Mouse (Mus musculus): ENCODE results near the gene Sox13.

Sox13 gene

DNA sequence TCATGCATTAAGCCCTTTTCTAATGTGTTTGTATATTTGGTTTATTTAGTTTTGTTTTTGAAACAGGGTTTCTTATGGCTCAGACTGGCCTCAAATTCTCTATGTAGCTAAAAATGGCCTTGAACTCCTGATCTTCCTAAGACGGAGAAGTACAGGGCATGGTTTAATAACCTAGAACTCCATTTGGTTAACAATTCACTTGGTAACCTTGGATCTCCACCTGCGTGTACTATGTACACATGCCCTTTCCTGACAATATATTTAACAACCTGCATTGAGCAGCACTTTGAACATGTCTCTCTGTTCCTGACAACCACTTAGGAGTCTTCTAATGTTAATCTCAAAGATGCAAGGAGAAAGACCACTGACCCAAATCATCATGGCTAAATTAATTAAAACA is 7.0 kb upstream of the Sox13 start:
- no peak for DNase-seq (ENCODE audit: low read depth, low spot score)

DNA sequence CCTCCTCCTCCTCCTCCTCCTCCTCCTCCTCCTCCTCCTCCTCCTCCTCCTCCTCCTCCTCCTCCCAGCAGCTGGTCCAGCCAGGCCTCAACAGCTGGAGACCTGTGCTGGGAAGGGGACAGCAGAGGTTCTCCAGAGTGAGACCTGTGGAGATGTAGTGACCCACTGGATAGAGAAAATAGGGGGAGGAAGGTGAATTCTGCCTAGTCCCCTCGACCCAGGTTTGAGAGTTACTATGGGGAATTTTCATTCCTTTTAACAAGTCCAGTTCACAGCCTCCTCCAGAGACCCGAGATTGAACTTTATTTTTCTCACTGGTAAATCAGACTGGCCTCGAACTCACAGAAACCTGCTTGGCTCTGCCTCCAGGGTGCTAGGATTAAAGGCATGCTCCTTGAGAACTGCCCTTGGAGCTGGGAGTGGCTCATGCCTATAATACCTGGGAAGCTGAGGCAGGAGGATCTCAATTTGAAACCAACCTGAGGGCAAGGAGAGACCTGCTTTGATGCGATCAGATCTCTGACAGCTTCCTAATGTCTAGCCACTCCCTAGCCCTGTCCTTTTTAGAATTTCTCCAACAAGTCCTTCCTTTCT is 467 bp upstream of the Sox13 start:
- DNase-seq (ENCODE audit: low read depth, low spot score), result no peak

DNA sequence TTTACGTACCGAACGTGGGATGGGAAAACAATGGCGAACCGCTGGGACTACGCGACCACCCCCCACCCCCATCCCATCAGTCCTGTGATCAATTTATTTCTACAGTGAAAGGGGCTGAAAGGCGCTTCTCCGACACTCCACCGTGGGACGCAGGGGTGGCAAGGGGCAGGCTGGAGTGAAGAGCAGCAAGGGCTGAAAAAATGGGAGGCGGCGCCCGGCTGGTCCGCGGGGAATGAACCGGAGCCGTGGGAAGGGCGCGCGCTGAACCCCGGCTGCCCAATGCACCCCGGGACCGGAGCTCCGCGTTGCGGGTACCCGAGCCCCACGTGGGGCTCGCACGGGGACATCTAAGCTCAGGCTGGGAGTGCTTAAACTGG is 1.0 kb downstream of the Sox13 start:
- no peak for DNase-seq (ENCODE audit: low read depth, low spot score)

DNA sequence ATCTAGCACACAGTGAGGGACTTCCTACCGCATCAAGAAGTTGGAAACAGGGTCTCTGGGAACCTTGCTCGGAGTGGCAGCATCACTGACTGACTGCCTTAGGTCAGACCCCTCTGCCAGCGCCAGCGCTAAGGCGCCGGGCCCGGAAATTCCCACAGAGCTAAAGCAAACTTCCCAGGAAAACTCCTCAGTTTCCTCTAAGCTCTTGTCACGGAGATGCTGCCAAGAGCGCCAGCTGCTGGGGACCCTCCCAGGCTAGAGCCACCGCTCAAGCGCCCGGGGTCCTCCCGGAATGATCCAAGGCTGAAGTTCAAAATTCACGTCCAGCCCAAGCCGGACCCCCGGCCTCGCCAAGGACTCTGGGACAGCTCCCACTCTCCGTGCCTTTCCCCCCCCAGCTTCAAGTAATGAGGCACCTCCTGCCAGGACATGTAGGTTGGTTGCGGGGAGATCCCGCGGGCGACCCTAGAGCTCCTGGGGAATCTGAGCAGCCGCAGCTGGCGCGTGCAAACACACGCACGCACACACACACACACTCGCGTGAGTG is 1.5 kb downstream of the Sox13 start:
- no peak for DNase-seq (ENCODE audit: low read depth, low spot score)

DNA sequence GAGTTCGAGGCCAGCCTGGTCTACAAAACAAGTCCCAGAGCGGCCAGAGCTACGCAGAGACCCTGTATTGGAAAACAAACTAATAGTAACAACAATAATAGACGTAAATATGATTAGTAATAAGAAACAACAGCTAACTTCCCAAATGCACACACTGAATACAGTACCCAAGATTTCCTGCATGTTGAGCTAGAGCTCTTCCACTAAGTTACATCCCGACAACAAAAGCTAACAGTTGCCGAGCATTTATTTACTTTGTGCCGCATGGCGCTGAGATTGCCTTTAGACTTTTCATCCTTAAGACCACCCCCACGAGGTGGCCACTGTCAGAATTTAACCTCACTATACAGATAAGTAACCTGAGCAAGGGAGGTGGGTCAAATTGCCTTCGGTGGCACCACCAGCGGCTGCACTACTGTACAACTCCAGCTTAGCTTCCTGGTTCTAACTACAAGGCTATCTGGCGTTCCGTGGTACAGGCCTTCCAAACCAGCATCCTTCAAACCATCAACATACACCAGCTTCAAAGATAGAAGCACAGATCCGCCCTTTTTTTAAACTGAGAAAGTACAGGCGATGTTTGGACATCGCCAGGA is 2.1 kb downstream of the Sox13 start:
- DNase-seq (ENCODE audit: low read depth, low spot score), result no peak

DNA sequence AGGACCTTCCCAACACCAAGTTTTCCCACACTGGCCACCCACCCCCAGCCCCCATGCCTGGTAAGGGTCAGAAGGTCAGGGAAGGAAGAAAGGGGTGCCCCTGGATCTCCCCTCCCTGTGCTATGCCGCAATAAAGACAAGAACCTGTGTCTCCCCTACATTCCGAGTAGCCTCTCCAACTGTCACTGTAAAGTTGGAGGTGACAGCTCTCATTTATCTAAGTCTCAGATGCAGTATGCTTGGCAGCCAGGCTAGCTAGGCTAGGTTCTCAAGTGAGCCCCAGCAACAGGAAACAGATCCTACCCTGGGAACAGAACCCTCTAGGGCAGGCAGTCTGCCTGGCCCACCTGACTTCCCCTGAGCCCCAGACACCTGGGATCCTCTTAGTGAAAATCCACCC is 3.1 kb downstream of the Sox13 start:
- no peak for DNase-seq (ENCODE audit: low read depth, low spot score)

DNA sequence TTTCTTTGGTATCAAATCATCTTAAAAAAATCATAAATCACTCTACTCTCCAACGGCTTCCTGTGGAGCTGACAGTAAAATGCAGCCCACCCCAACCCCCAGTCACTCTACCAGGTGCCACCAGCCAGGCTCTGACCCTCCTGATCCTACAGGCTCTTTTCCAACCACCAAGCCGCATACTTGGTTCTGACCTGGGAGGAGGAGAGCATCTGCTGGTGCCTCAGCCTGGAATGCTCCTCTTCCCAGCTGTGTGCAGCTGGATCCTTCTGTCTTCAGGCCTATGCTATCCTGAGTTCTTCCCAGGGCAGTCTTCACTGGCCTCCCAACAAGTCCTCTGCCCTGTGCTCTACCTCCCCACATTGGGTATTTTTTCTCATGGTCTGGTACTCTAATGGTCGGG is 3.7 kb downstream of the Sox13 start:
- no peak for DNase-seq (ENCODE audit: low read depth, low spot score)

DNA sequence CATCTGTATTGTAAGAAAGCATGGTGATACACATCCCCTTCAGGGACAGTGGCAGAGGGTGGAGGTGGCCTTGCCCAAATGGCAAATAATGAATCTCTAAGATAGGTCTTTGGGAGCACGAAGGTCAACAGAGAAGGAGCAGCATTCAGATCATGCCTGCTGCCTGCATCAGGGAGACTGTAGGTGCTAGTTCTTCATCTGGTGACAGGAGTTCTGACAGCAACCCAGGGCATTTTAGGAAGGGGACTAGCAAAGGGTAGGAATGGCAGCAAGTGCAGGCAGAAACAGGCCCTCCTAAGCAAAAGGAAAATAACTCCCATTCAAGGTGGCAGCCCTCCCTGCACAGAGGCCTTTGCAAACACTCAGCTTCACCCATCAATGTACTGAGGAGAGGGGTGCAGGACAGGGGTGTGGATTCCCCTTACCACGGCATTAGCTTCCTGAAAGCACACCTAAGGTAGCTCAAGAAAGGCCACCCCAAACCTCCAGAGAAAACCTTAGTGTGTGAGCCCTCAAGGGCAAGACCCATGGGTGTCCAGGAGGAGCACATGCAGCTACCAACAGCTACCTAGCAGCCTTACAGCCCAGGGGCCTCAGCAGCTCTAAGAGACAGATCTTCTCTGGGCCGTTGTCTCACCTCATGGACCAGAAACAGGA is 4.9 kb downstream of the Sox13 start:
- DNase-seq (ENCODE audit: low read depth, low spot score), result no peak

DNA sequence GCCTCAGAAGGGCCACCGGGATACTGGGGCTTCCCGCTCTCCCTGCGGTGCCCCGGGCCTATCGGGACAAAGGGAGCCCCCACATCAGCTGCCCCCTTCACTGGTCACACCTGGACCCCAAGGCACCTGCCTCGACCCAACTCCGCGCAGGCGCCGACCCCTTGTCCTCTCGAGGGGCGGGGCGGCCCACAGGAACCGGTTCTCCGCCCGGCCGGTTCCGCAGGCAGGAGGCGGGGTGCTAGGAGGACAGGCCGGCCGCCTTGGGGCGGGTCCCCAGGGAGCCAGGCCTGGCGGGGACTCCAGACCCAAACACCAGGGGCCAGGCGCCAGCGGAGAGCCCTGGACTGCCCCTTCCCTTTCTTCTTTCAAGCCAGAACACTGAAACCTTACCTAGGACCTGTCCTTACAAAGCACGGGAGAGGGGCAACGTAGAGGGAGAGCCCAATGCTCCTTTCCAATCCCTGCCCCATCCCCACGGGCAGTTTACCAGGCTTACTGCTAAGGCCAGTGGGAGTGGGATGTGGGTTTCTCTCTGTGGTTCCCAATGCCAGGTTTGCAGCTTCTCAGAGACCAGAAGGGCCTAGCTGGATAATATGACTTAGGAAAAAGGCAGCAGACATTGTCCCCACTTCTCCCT is 5.9 kb downstream of the Sox13 start:
- no peak for DNase-seq (ENCODE audit: low read depth, low spot score)

DNA sequence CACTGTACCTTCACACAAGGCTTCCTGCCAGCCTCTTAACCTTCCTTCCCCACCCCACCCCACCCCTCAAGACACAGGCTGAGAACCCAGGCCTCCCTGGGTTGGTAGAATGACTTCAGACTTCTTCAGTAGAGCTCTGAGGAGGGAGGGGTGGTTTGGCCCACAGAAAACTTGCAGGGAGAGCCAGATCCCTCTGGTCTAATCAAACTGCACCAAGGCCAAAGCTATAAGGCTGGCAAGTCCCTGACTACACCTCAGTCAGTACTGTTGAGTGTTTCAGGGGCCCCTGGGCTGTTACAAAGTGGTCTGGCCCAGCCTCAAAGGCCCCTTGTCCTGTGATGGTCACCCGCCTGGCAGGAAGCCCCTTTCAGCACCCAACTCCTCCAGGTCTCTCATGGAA is 6.6 kb downstream of the Sox13 start:
- DNase-seq (ENCODE audit: low read depth, low spot score), result no peak

DNA sequence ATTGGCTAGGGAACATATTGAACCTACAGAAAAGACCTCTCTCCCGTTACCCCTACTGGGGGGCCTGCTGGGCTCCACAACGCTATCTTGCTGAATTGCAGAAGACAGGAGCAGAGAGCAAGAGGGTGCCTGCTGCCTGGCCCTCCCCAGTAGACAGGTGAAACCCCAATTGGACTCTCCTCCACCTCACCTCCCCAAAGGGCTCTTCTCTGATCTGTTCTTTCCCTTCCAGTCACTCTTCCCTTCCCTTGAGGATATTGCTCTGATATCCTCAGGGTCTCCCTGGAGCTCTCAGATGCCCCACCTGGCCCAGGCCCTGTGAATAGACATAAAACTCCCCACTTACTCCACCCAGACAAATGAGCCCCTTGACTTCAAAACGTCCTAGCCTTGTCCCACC is 7.1 kb downstream of the Sox13 start:
- no peak for DNase-seq (ENCODE audit: low read depth, low spot score)

DNA sequence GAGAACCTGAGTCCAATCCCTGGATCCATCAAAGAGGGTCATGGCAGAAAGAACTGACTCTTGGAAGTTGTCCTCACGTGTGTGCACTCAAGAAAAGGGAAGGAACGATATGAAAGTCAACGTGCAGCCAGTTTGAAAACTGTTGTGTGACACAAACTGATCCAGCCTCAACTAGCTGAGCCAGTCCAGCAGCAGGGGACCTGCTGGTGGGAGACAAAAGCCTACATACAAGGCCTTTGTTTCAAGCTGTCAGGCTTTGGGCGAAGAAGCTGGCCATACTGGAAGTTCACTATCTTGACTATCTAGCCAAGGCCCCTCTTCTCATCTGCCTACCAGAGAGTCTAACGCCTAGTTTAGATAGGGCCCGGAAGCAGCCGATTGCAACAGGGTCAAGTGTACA is 7.7 kb downstream of the Sox13 start:
- DNase-seq (ENCODE audit: low read depth, low spot score), result no peak

DNA sequence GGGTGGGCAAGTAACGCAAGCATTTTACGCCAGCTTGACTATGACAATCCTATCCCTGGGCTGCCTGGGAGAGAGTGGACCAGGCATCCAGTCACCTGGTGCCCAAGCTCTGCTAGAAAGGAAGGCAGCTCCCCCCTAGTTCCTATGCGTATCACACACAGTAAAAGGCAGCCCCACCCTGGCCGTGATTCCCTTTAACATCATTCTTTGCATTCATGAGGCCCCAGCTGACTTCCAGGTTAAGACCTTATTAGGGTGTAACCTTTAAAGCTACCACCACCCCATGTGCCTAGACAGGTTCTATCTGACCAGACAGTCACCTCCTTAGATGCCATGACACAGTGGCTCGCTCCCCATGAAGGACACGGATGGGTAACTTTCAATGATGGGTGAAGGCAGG is 8.7 kb downstream of the Sox13 start:
- DNase-seq (ENCODE audit: low read depth, low spot score), result no peak

DNA sequence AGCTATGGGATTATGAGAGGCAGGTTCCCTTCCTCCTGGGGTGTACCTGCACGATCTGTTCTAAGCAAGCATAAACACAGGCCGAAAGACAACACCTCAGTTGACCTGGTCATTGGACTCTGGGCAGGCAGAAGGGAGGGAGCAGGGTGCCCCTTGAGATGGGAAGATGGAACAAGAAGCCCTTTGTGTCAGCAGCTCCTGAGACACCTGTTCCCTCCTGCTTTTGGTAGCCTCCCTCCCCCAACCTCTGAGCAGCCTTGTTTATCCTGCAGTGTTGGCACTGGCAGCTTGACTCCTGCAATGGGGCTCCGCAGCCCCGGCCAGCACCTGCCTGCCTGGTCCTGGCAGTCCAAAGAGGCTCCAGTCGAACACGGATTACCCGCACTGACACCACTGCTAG is 9.1 kb downstream of the Sox13 start:
- DNase-seq (ENCODE audit: low read depth, low spot score), result no peak

DNA sequence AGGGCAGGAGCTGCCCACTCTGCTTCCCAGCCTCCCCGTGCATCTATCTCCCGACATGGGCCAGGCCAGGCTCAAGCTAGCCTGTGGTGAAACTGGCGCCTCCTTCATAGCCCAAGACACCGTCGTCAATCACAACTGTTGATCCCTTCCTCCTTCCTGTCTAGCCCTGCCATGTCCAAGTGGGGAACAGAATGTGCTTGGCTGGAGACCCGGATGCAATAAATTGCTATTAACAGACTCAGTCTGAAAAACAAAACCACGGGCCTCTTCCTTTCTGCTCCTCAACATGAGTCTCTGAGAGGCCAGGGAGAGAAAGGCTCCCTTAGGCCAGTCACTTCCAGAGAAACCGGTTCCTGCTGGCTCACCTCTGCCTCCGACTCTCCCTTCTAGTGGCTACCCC is 11.2 kb downstream of the Sox13 start:
- no peak for DNase-seq (ENCODE audit: low read depth, low spot score)

DNA sequence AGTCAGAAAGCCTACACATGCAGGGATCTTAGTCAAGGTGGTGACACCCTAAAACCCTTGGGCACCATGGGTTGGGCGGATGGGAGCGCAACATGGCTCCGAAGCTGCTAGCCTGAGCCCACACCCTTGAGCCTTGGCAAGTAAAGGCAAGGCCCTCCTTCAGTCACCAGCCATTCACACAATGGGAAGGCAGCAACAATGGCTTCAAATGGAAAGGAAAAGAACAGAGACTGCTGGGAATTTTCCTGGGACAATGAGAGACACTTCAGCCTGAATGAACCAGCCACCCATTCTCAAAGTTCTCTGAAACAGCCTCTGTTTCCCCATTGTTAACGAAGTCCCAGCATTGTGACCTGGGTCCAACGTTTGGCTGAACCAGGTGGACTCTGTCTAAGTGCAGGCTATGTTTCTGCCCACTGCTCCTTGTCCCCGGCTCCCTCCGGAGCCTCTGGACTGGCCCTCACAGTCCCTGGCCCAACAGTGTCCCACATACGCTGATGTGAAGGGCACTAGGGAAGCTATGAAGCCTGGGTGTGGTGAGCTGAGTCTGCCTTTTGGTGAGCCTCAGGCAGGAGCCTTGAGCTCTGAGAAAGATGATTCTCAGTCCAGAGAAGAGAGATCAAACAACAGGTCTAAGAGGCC is 12.6 kb downstream of the Sox13 start:
- no peak for DNase-seq (ENCODE audit: low read depth, low spot score)

DNA sequence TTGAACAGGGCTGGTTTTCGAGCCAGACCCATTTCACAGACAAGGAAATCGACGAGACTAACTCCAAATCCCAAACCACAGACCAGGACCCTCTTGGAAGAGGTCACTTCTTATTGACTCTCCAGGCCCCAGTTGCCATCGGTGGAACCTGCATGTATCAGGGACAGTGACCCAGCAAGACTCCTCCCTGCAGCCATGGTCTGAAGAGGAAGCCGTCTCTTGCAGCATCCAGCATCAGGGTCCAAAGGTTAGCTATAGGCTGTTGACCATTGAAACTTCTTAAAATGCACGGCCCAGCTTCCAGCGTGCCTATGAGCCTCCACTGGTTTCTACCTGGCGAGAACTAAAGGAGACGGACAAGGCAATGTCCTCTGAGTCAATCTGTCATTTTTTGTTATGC is 14.4 kb downstream of the Sox13 start:
- no peak for DNase-seq (ENCODE audit: low read depth, low spot score)

DNA sequence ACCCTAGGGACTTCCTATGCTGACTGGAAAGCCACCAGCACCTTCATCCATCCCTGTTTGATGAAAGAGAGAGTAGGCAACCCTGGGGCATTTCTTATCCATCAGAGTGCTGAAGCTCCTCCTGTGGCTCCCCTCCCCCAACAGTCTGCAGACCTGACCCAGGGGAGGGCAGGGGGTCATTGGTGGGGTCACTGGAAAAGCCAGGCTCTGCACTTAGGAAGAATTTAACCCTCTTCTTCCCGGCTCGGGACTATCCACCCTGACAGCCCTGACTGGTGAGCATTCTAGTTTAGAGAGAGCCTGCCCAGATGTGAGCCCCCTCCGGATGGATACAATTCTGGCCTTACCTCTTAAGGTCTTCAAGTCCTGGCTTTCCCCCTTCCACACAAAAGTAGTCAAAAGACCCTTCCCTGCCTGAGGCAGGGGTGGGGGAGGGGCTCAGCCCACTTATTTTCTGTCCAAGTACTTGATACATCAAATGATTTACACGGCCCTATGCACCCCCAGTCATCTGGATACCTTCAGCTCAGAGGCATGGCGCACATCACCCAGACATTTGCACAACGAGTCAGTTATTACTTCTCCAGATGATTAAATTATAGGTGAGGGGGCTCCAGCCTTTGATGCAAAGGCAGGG is 15.2 kb downstream of the Sox13 start:
- DNase-seq (ENCODE audit: low read depth, low spot score), result no peak

DNA sequence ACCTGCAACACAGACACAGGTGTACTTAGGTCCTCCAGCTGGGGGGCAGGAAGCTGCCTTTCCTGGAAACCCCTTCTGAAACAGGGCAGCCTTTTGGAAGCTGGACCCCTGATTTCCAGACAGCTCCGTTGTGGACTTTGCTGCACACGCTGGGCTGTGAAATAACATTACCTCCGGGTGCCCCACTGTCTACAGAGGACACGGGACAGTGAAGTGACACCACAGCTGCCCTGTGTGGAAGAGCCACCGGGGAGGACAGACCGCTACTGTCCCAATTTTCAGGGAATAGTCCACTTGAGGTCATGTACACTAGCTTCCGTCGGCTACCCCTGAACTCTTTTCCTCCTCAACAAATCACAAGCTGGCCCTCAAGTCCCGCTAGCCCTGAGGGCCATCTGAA is 15.9 kb downstream of the Sox13 start:
- DNase-seq (ENCODE audit: low read depth, low spot score), result no peak

DNA sequence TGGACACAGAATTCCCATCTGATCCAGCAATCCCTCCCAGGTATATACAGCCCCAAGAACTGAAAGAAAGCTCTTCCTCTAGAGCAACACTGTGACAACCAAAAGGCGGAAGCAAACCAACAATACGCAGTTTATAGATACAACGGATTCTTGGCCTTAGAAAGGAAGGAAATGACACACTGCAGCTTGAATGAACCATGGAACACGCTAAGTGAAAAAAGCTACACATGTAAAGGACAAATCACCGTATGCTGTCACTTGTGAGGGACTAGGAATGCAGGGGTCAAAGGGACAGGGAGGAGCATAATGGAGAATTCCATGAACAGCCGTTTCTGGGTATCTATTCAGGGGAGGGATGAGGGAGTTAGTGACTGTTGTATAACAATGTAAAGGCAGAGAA is 16.7 kb downstream of the Sox13 start:
- DNase-seq (ENCODE audit: low read depth, low spot score), result no peak

DNA sequence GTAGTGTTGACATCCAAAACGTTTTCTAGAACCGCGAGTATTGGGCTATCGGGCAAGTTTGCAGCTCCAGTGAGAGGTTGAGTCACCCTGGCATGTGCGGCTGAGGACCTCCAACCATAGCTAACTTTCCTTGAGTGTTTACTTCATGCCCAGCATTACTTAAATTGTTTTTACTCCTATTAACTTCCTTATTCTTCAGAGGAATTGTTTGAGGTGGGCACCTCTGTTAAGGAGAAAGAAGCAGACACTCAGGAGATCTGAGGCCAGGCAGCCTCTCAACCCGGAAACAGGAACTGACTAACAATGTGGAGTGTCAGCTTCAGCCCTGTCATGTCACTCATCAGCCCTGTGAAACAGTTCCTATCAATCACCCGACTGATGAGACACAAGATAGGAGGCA is 17.6 kb downstream of the Sox13 start:
- DNase-seq (ENCODE audit: low read depth, low spot score), result no peak

DNA sequence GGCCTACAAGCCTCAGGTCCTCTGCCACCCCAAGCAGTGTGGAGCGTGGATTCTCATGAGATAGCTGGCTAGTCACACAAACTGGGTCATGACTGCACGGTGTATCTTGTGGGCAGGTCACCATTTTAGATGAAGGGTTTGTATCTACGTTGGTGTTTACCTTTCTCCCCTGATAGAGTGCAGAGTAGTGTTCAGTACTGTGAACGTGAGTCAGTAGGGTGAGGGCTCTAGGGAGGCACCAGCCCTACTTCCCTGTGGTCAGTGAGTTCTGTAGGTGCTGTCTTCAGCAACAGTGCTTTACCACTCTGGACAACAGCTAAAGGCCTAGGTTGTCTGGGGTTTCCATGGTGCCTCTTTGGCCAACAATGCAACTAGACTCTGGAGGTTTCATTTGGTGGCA is 20.2 kb downstream of the Sox13 start:
- DNase-seq (ENCODE audit: low read depth, low spot score), result no peak
